Mouse (Mus musculus) erythroid progenitor cell, adult 5-6 weeks (primary cell): ENCODE data around the gene E2f4. TPM values are rescaled to one million over a fixed set of nuclear protein-coding genes. Genes with fewer than 3 reads are reported as not detected.

Experiments used
- ATAC-seq: replicated peaks from 2 replicates; pipeline ENCODE4 v1.8.0; 2016; ENCODE audit warnings: moderate number of reproducible peaks, mild to moderate bottlenecking, moderate TSS enrichment, inconsistent platforms; ENCODE audit not compliant: poor library complexity, low FRiP score, severe bottlenecking
- total RNA-seq, 2 experiments: library from RNA; stranded (forward) in 1 of 2; stranded (reverse) in 1 of 2; fragments of 150-400 nt in 1 of 2; fragments of 186-747, 209-891 nt in 1 of 2; gene quantifications; 2 replicates each; pipeline versions ENCODE4 v1.2.3 to v1.2.4; 2015 to 2017; ENCODE audit warnings: low replicate concordance in 2 of 2

The E2f4 gene
- total RNA-seq (2015; ENCODE audit: low replicate concordance) = 632 and 674 TPM in 2 replicates
- 268 and 326 TPM in 2 replicates for total RNA-seq (2017; ENCODE audit: low replicate concordance)

DNA sequence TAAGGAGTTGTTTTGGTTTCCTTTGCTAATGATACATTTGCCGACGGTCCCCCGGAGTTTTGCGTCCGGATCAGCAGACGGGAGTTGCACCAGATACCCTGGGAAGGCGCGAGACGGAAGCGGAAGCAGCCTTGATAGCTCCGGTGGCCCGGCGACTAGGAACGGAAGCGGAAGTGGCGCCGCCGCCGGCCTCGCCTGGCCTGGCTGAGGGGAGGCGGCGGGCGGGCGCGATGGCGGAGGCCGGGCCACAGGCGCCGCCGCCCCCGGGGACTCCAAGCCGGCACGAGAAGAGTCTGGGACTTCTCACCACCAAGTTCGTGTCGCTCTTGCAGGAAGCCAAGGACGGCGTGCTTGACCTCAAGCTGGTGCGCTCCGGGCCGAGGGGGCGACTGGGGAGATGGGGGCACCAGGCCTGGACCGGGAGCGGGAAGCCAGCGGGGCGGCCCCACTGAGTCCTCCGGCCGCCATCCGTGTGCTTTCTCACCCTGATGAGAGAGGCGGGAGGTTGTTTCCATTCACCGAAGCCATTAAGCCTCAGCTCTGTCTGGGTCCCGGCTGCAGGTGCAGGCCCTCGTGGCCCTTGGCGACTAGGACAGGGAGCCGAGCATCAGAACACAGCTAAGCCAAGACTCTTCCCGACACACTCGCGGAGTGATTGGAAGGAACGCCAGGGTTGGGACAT lies at the start of gene E2f4:
Gene E2f4 (plus strand): TSS at position 153 of the 682 bp plus-strand sequence.
- ATAC-seq = peak; percentile 77

- no peak for ATAC-seq
These were observed 45.5 kb upstream of the E2f4 start for GRCm38 (mm10) chr8:105251954-105252353.

DNA sequence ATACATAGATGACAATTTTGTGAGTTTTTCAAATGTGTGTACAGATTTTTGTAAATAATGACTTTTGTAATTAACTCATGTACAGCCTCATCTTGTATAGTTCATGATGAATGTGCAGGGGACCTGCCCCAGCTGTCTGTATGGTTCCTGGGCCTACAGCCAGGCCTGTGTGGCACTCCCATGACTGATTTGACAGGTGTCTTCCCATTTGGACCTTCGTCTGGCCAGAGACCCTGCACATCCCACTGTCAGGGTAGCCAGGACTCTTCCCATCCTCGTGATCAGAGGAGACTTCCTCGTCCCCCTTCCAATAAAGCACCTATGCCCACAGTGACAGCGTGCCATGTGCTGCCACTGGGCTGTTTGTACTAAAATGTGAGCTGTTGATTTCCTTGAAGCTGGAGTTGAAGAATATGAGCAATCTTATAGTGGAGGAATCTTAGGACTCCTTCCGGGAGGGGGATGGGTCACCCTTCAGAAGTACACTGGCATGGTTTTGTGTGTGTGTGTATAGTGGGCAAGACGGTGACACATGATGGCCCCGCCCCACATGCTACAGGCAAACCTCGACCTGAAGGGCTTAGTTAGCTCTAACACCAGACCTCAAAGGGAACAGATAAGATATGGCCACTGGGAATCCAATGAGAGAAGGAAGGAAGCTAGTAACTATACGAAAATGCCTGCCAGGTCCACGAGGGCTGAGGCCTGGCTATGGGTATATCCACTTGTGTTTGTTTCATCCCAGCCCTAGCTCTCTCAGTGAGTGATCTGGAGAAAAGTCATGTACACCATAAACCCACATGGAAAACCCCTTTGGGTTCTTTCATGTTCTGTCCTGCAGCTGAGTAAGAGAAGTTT lies 44.6 kb upstream of the E2f4 start:
- ATAC-seq = no peak

DNA sequence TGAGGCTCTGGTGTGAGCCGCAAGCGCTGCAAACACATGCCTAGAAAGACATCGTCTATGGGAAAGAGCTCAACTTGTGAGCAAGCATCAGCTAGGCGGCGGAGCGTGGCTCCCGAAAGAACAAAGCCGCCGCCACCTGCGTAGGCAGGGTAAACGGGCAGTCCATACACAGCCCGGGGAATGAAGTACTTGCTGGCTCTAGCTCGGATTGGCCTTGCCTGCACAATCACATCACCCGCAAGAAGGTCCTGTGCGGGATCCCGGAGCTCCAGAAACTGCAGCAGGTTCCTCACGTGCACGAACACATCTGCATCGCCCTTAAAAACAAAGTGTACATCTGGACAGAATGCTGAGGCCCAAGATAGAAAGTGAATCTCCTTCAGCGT lies 43.7 kb upstream of the E2f4 start:
- ATAC-seq = no peak

DNA sequence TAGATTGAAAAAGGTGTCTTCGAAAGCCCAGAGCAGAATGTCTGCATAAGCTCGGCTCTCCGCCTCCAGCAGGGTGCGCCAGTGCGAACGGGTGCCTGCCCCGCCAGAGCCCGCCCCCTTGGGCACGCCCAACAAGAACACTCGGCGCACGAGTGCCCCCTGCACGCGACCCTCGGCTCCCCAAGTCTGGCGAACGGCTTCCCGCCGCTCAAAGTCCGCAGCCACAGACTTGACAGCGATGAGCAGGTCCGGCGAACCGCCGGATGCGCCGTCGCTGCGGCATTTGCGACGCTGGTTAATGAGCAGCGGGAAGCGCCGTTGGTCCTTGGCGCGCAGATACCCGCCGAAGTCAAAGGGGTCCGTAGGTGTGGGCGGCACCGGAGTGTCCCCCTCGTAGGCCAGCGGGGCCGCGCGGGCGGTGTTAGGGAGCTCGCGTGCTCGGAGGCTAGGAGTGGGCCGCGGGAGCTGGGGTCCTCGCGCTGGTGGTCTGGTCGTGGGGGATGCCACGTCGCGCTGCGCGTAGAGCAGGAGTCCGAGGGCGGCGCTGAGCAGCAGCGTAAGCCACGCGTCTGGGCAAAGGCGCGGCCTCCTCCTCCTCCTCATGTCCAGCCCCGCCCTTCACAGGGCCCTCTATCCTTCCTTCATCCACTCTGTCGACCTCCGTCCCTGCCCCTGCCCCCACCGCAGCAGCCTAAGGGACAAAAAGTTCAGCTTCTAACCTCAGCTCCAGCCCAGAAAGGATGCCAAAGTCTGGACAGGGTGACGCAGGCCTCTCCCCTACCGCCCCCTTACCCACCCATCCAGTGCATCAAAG lies 43.1 kb upstream of the E2f4 start:
- peak; percentile 84 for ATAC-seq

DNA sequence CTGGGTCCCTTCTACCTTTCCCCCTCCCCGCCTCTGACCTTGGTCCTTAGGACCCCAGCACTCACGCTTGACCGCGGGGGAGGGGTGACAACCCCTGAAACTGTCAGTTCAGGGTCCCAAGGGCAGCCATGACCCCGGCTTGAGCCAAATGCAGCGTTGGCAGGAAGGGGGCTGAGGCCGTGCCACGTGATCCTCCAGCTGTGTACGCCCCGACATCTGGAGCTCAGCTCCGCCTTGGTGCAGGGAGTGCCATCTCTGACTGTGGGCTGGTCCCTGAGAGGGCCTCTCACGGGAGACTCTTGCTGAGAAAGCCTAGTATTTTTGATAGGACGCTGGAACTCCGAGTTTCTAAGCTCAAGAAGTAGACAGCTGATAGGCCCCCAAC lies 42.5 kb upstream of the E2f4 start, which contains the start of gene B3gnt9:
Gene B3gnt9 (minus strand): TSS at position 188 of the 385 bp plus-strand sequence.
- ATAC-seq = peak; percentile 74

DNA sequence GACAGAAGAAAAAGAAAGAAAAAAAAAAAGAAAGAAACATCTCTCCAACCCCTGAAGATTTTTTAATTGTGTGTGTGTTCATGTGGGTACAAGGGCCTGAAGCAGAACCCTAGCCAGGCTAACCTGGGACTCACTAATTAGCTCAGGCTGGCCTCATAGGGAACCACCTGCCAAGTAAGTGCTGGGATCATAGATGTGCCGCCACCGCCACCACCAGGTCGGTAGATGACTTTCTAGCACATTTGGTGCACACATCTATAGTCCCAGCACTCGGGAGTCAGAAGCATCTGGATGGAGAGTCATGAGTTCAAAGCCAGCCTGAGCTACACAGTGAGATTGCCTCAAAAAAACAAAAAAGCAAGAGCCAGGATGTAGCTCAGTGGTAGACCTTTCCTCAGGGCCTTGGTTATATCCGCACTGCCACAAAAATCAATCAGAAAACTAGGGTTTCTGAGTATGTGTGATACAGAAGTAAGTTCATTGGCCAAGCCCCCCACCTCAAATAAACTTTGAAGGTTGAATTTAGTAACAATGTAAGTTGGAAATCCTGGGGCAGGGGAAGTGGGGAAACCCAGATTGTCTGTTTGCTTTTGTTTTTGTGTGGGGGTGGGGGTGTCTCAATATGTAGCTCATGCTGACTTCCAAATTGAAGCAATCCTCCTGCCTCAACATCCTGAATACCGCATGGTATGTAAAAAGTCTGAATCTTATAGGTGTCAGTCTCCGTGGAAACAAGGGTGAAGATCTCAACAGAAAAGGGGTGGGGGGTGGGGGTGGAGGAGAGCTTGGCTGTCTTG lies 39.9 kb upstream of the E2f4 start:
- no peak for ATAC-seq

- no peak for ATAC-seq
These were observed 38.3 kb upstream of the E2f4 start for GRCm38 (mm10) chr8:105258911-105259720.

DNA sequence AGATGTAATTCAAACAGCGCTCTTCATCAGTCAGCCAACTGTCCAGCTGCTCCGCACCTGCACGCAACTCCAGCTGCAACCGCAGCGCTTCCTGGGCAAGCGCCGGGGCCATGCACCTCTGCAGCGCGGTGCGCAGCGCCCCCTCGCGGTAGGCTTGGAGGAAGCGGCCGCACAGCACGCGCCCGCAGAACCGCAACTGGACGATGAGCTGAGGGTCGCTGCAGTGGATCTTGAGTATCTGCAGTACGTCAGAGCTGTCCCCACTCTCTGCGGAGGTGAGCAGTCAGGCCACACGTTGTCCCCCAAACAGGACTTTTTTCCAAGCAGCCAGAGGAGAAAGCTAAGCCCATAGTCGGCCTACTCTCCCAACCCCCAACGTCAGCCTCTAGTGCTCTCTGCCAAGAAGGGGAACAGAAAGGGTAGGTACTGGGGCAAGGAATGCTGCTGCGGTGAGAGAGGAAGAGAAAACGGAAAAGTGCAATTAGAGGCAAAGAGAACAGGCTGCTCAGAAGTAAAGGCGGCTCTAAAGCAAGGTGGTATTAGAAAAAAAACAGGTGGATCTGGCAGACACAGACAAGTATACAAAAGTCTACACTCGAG lies 37.6 kb upstream of the E2f4 start:
- ATAC-seq = peak; percentile 59

DNA sequence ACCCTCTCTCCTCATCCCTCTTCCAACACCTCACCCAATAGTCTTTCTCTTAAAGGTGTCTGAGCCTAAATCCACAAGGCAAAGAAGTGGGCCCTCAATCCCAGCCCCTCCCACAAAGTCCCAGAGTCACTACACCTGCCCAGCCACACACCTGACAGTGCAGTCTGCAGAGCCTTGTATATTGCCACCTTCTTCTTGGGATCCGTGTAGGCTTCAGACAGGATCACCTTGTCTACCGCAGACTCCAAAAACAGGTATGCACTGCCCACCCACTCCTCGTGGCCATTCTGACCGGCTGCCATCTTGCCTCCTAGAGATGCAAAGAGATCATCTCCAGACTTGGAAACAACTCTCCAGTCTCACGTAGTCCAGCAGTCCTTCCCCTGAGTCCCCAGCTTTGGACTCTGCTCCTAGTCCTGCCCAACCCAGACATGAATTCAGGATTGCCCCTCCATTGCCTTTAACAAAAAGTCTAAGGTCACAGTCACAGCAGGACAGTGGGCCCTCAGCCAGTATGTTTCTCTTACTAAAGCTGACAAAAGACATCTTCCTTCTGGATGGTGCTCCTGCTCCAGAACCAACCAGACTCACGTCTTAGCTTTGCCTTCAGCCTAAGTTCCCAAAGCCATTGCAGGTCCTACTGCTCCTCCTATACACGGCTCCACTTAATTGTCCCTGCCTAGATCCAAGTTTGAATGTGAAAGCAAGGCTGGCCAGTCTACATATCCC lies 36.9 kb upstream of the E2f4 start:
- no peak for ATAC-seq

DNA sequence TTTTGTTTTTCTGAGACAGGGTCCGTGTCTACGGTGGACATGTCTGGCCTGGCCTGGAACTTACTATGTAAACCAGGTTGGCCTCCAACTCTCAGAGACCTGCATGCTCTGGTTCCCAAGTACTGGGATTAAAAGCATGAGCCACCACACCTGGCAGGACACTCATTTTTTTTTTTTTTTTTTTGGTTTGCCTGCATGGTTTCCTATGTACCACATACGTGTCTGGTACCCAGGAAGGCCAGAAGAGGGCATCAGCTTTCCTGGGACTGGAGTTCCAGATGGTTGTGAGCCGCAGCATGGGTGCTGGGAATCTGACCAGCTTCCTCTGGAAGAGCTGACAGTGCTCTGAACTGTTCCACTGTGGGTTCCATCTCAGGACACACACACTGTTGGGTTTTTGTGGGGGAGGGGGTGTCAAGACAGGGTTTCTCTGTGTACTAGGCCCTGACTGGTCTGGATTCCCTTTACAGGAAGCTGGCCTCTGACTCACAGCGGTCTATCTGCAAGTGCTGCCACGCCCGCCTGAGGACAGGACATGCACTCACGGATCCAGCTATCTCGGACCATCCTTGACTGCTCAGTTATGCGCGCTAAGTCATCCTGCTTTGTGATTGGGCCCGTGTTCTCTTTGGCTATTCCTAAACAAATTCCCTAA lies 36.0 kb upstream of the E2f4 start:
- ATAC-seq = no peak

- no peak for ATAC-seq
These were observed 34.1 kb upstream of the E2f4 start for GRCm38 (mm10) chr8:105263244-105263912.

DNA sequence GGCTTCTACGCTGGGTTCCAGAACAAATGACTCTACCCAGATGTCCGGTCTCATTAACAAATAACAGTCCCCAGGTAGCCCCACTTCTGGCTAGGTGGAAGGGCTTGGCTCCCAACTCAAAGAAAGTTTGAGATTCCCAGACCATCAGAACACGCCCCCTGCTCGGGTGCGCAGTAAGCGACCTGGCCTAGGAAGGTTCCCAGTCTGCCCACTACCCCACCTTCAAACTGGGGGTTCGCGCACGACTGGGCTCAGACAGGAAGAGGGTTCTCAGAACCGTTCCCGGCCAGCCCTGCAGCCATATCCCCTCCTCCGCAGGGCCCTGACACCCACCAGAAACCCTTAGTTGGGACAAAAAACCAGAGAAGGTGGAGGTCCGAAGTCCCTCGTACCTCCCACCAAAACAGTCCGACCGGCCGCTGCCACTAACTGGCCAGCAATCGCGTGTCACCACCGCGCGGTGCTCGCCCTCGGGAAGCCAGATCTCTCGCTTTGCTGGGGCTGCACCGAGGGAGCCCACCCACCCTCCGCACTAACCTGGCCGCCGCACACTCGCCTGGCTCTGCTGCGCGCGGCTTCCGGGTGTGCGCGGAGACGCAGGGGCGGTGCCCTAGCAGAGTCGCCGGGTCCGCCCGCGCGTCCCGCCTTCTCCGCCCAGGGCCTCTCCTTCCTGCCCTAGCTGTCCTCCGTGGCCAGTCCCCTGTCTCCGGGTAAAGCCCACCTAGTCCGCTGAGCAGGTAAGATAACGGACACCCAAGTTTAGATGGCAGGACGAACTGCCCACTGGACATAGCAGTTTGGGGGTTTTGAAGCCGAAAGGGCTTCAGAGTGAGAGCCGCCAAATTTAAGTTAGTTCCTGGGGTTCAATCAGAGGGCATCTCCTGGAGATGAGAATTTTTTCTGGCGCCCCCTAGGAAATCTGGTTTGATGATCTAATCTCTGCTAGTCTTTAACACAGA lies 33.2 kb upstream of the E2f4 start, which contains the start of the genes Tradd and Fbxl8:
Gene Tradd (minus strand): TSS at position 586 of the 959 bp plus-strand sequence.
Gene Fbxl8 (plus strand): TSS at position 625 of the 959 bp plus-strand sequence.
- peak; percentile 97 for ATAC-seq

GRCm38 (mm10) chr8:105265128-105265527 lies 32.3 kb upstream of the E2f4 start:
- ATAC-seq = no peak

DNA sequence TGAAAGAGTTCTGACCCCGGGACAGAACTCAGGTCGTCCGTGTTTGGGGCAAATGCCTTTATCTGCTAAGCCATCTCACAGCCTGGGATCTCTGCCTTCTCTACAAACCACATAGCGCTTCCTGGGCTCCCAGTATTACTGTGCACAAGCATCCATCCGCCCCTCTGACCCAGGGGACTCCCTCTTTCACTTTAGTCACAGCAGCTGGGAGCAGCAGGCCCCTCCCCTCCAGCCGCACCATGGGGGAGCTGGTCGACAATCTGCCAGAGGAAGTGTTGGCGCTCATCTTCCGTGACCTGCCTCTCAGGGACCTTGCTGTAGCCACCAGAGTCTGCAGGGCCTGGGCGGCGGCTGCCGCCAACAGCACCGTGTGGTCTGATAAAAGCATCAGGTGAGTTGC lies 30.7 kb upstream of the E2f4 start:
- no peak for ATAC-seq
